8 mouse cellular contexts compared by ENCODE assay signal in genomic region chr5:135488881-135489694, GRCm38 (mm10). TPM values are rescaled to one million over a fixed set of nuclear protein-coding genes. Genes with fewer than 3 reads are reported as not detected.
DNase-seq lines count a peak whose midpoint lies in the region; ATAC-seq and TF ChIP-seq lines count a peak whose summit lies in the region.

No protein-coding gene starts in this region.

- peak overlapping the region; percentile 65 for H3K27ac ChIP-seq in bone marrow macrophage, adult 2 months (ENCODE audit: insufficient read depth, low read depth, low read length)
- peak overlapping the region; percentile 97 for H3K27ac ChIP-seq in forebrain, embryonic 12.5 days
- H3K27ac ChIP-seq in heart, embryonic 16.5 days (ENCODE audit: low read length): peak overlapping the region; percentile 82
- H3K27ac ChIP-seq in liver, embryonic 14.5 days: no peak overlapping the region

- H3K4me3 ChIP-seq in C2C12 (ENCODE audit: insufficient read depth, poor library complexity, severe bottlenecking): peak overlapping the region; percentile 43
- peak overlapping the region; percentile 69 for H3K4me3 ChIP-seq in bone marrow macrophage, adult 2 months (ENCODE audit: insufficient read depth, low read length)
- peak overlapping the region; percentile 71 for H3K4me3 ChIP-seq in forebrain, embryonic 12.5 days (replicated peaks)
- peak overlapping the region; percentile 73 for H3K4me3 ChIP-seq in heart, embryonic 16.5 days (ENCODE audit: low read length)
- peak overlapping the region; percentile 50 to 56 for H3K4me3 ChIP-seq in liver, embryonic 14.5 days (ENCODE audit: insufficient read depth in 1 of 2, low read depth in 2 of 2, low read length in 2 of 2)

- peak overlapping the region; percentile 79 for H3K9ac ChIP-seq in forebrain, embryonic 12.5 days
- H3K9ac ChIP-seq in heart, embryonic 16.5 days (ENCODE audit: low read length): peak overlapping the region; percentile 75
- no peak overlapping the region; the same call in 1 of the 2 replicates for H3K9ac ChIP-seq in liver, embryonic 14.5 days (replicated peaks)

- WGBS in forebrain, embryonic 12.5 days: 1% methylated on average over 41 of the region's 59 CpGs
- WGBS in heart, embryonic 16.5 days: 1% methylated on average over 52 of the region's 59 CpGs
- WGBS in liver, embryonic 14.5 days (ENCODE audit: insufficient replicate concordance): under 1% methylated on average over 54 of the region's 59 CpGs

- peak overlapping the region; percentile 70 for H3ac ChIP-seq in C2C12 (ENCODE audit: control insufficient read depth, insufficient read length, low read depth)

- peaks cover 35% of the 10 kb centered on the region for H3K4me1 ChIP-seq in bone marrow macrophage, adult 2 months (ENCODE audit: control insufficient read depth, insufficient read depth, low read length)
- H3K4me1 ChIP-seq in forebrain, embryonic 12.5 days: peaks cover 30% of the 10 kb centered on the region
- H3K4me1 ChIP-seq in heart, embryonic 16.5 days (ENCODE audit: control insufficient read depth, insufficient read depth, low read length): peaks cover 8% of the 10 kb centered on the region; the same call in 1 of the 2 replicates
- no peaks in the 10 kb centered on the region for H3K4me1 ChIP-seq in liver, embryonic 14.5 days (replicated peaks; ENCODE audit: control insufficient read depth in 2 of 2, insufficient read depth in 2 of 2, low read length in 1 of 2)

- peaks cover 2% of the 10 kb centered on the region for H3K79me3 ChIP-seq in C2C12 (ENCODE audit: low read depth)

- DNase-seq in kidney, postnatal 25 days: peak; percentile 85 to 89
- no peak for DNase-seq in liver, embryonic 14.5 days (ENCODE audit: low read depth in 3 of 3, low spot score in 3 of 3)
- DNase-seq in natural killer cell, adult 2 months (ENCODE audit: low spot score in 2 of 2): peak; percentile 21 to 63
- DNase-seq in splenic B cell, adult 2 months (ENCODE audit: low read depth, low spot score): peak; percentile 80

- H3K9me3 ChIP-seq in forebrain, embryonic 12.5 days: no peaks in the 10 kb centered on the region
- H3K9me3 ChIP-seq in heart, embryonic 16.5 days (replicated peaks; ENCODE audit: control insufficient read depth, low read length): no peaks in the 10 kb centered on the region
- no peaks in the 10 kb centered on the region for H3K9me3 ChIP-seq in liver, embryonic 14.5 days (ENCODE audit: control insufficient read depth, low read length)

- ATAC-seq in forebrain, embryonic 12.5 days (ENCODE audit: low FRiP score): peak; percentile 83
- peak; percentile 81 for ATAC-seq in heart, embryonic 16.5 days (replicated peaks; ENCODE audit: extremely low read depth, insufficient read depth, low FRiP score)
- peak; percentile 47; the same call in 1 of the 2 replicates for ATAC-seq in liver, embryonic 14.5 days (ENCODE audit: insufficient read depth)

- TF ChIP-seq EP300 in liver, embryonic 14.5 days (IDR thresholded peaks at IDR 0.05; ENCODE audit: low read depth): no peak

- peak overlapping the region; percentile 82 for H3K4me2 ChIP-seq in forebrain, embryonic 12.5 days
- peak overlapping the region; percentile 83 for H3K4me2 ChIP-seq in heart, embryonic 16.5 days (ENCODE audit: low read depth, low read length)
- peak overlapping the region; percentile 59 for H3K4me2 ChIP-seq in liver, embryonic 14.5 days (ENCODE audit: low read depth)

- no peak for TF ChIP-seq POLR2A in bone marrow macrophage, adult 2 months (IDR thresholded peaks at IDR 0.05; ENCODE audit: borderline replicate concordance, low read depth, low read length)

- no peaks in the 10 kb centered on the region for H3K27me3 ChIP-seq in C2C12 (ENCODE audit: control insufficient read depth, insufficient read depth, insufficient read length)
- H3K27me3 ChIP-seq in forebrain, embryonic 12.5 days: no peaks in the 10 kb centered on the region
- no peaks in the 10 kb centered on the region for H3K27me3 ChIP-seq in heart, embryonic 16.5 days (ENCODE audit: control insufficient read depth, insufficient read depth, low read length)
- H3K27me3 ChIP-seq in liver, embryonic 14.5 days (ENCODE audit: control insufficient read depth, insufficient read depth, low read length): peaks cover 18% of the 10 kb centered on the region
- H3K27me3 ChIP-seq in splenic B cell, adult 2 months (ENCODE audit: control insufficient read depth, insufficient read depth, low read length, poor library complexity, severe bottlenecking): no peaks in the 10 kb centered on the region

- peak; percentile 36 for TF ChIP-seq CTCF in C2C12 (IDR thresholded peaks at IDR 0.05; ENCODE audit: control insufficient read depth, insufficient read depth, insufficient read length)
- no peak for TF ChIP-seq CTCF in bone marrow macrophage, adult 2 months (IDR thresholded peaks at IDR 0.05; ENCODE audit: low read depth, low read length)
- TF ChIP-seq CTCF in liver, embryonic 14.5 days (IDR thresholded peaks at IDR 0.05; ENCODE audit: low read depth): no peak

- peaks cover 15% of the 10 kb centered on the region for H3K79me2 ChIP-seq in C2C12 (ENCODE audit: control insufficient read depth, insufficient read depth)

- H3K36me3 ChIP-seq in C2C12 (ENCODE audit: control insufficient read depth, insufficient read depth): no peaks in the 10 kb centered on the region
- no peaks in the 10 kb centered on the region for H3K36me3 ChIP-seq in forebrain, embryonic 12.5 days (replicated peaks)
- no peaks in the 10 kb centered on the region for H3K36me3 ChIP-seq in heart, embryonic 16.5 days (ENCODE audit: control insufficient read depth, insufficient read depth)
- no peaks in the 10 kb centered on the region for H3K36me3 ChIP-seq in liver, embryonic 14.5 days (replicated peaks; ENCODE audit: control insufficient read depth, insufficient read depth, low read depth)
- H3K36me3 ChIP-seq in splenic B cell, adult 2 months (ENCODE audit: control insufficient read depth, insufficient read depth, low read length, poor library complexity, severe bottlenecking): no peaks in the 10 kb centered on the region

TF ChIP-seq in C2C12, 6 proteins besides CTCF, POLR2A, EP300 and RAD21:
- TF ChIP-seq MYOG (IDR thresholded peaks at IDR 0.05; ENCODE audit: control insufficient read depth, extremely low read depth, insufficient read length) (no peak), CEBPB (IDR thresholded peaks at IDR 0.05; ENCODE audit: low read depth) (no peak), MYOD1 (IDR thresholded peaks at IDR 0.05; ENCODE audit: control insufficient read depth, insufficient read length, low read depth) (no peak), MAX (IDR thresholded peaks at IDR 0.05) (no peak)
TF ChIP-seq in C2C12: peak in this region for 0.

RNA-seq across cellular contexts. Expression of gene Hip1, which starts 55.8 kb away (rescaled TPM):
- 38.2 TPM for polyA plus RNA-seq in C2C12 (2012; fragmentation: generic; extraction: Trizol)
- 50.3 and 59.5 TPM in 2 replicates for polyA plus RNA-seq in bone marrow macrophage, adult 2 months (2012; ENCODE audit: insufficient read depth, insufficient read length, missing spikeins)
- polyA plus RNA-seq in forebrain, embryonic 12.5 days (2016; fragmentation: Nextera tagmentation; extraction: Ambion mirVana): 58.7 and 64.2 TPM in 2 replicates
- polyA plus RNA-seq in heart, embryonic 16.5 days (2015; fragmentation: Nextera tagmentation; extraction: Ambion mirVana): 20.3 and 23.5 TPM in 2 replicates
- 1.5 and 2.2 TPM in 2 replicates for polyA plus RNA-seq in liver, embryonic 14.5 days (2012; rRNA removed)
- 2.8 and 2.9 TPM in 2 replicates for polyA plus RNA-seq in liver, embryonic 14.5 days (2014; fragmentation: Nextera tagmentation; extraction: Ambion mirVana)

Comparison
In these comparisons a context has a peak if more than half of its experiments do, and no peak if none do; other contexts are left out.
1. DNase-seq: peak in kidney, postnatal 25 days (2 of 2), natural killer cell, adult 2 months (2 of 2) and splenic B cell, adult 2 months (single experiment); none in liver, embryonic 14.5 days (0 of 3).
2. Peak in every context shown above with its lines, with median percentiles within 50 percentile points of each other: H3K4me3 ChIP-seq, ATAC-seq and H3K4me2 ChIP-seq.